Mouse (Mus musculus): ENCODE measurements around the gene Eif3a. TPM values are rescaled to one million over a fixed set of nuclear protein-coding genes. Genes with fewer than 3 reads are reported as not detected.

The Eif3a gene
- polyA plus RNA-seq, 1 experiment: 68.7 TPM

DNA sequence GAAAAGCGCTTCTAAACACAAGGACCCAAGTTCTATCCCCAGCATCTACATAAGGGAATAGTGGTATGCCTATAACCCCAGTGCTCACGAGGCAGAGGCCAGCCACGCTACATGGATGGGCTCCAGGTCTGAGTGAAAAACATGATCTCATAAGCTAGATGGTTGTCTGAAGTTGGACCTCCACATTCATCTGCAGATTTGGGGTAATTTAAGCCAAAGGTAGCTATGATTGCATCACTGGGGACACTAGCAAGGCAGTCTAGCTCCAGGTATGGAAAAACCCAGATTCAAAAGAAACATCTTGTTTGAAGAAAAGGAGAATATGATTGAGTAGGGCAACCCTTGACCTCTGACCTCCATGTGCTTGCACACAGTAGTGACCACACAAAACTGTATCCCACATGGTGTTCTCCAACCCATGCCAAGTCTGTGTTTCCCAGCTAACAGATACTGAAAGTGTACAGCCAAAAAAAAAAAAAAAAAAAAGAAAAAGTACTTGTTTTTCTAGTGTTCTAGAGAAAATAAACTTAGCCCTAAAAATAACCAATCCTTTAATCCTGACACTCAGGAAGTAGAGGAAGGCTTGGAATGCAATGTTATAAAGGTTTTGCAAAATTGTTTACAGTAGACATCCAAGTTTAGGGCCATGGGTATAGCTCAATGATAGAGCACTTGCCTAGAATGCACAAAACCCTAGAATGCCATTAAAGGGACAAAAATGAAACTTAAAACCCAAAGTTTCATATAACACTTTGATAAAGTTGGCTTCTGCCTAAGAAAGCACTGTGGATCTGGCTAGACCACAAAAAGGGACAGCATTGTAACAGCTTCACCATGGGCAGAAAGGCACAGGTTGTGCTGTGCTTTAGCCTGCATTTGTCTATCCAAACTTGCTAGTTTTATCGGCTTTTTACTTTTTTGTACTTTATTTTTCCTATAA, 31.3 kb downstream of the Eif3a start:
- TF ChIP-seq CTCF (IDR thresholded peaks at IDR 0.05; ENCODE audit: control insufficient read depth, insufficient read depth, insufficient read length) (no peak), USF1 (IDR thresholded peaks at IDR 0.05; ENCODE audit: low read depth) (no peak), MYOG (IDR thresholded peaks at IDR 0.05; ENCODE audit: control insufficient read depth, extremely low read depth, insufficient read length) (no peak), CEBPB (IDR thresholded peaks at IDR 0.05; ENCODE audit: low read depth) (no peak), FOSL1 (IDR thresholded peaks at IDR 0.05; ENCODE audit: insufficient read depth, low read length, poor library complexity, severe bottlenecking) (no peak), MAX (IDR thresholded peaks at IDR 0.05) (no peak), MYOD1 (IDR thresholded peaks at IDR 0.05; ENCODE audit: control insufficient read depth, insufficient read length, low read depth) (no peak)
- no peaks in the 10 kb centered on the region for H3K27me3 ChIP-seq (ENCODE audit: control insufficient read depth, insufficient read depth, insufficient read length)
- H3K79me3 ChIP-seq (ENCODE audit: low read depth): peaks cover 2% of the 10 kb centered on the region
- peaks cover 49% of the 10 kb centered on the region for H3K36me3 ChIP-seq (ENCODE audit: control insufficient read depth, insufficient read depth)
- H3ac ChIP-seq (ENCODE audit: control insufficient read depth, insufficient read length, low read depth): no peak overlapping the region
- H3K79me2 ChIP-seq (ENCODE audit: control insufficient read depth, insufficient read depth): peaks cover under 1% of the 10 kb centered on the region
- H3K4me3 ChIP-seq (ENCODE audit: insufficient read depth, poor library complexity, severe bottlenecking): no peak overlapping the region

- H3K4me3 ChIP-seq (ENCODE audit: insufficient read depth, poor library complexity, severe bottlenecking): peak overlapping the region; percentile 41
- H3K27me3 ChIP-seq (ENCODE audit: control insufficient read depth, insufficient read depth, insufficient read length): no peaks in the 10 kb centered on the region
These were observed 33.2 kb downstream of the Eif3a start for GRCm38 (mm10) chr19:60757099-60757785.

DNA sequence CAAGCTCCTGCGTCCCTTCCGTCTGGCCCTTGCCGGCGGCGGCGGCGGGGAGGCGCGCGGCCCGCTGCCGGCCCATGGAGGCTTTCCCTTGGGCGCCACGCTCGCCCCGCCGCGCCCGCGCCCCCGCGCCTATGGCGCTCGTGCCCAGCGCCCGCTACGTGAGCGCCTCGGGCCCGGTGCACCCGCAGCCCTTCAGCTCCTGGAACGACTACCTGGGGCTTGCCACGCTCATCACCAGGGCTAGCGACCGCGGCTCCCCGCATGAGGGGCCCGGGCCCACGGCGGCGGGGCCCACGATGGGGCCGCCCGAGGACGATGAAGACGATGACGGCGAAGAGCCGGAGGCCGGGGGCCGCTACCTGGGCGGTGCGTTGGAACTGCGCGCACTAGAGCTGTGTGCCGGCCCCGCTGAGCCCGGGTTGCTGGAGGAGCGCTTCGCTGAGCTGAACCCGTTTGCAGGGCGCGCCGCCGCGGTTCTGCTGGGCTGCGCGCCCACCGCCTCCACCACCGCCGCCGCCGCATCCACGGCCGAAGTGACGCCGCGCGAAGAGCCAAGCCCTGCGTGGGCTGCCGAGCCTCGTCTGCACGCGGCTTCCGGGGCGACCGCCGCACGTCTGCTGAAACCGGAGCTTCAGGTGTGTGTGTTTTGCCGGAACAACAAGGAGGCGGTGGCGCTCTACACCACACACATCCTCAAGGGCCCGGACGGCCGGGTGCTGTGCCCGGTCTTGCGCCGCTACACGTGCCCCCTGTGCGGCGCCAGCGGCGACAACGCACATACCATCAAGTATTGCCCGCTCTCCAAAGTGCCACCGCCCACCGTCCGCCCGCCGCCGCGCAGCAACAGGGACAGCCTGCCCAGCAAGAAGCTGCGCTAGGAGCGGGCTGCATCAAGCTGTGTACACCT, 34.0 kb downstream of the Eif3a start:
- peaks cover 25% of the 10 kb centered on the region for H3K36me3 ChIP-seq (ENCODE audit: control insufficient read depth, insufficient read depth)
- H3K79me3 ChIP-seq (ENCODE audit: low read depth): no peaks in the 10 kb centered on the region
- no peaks in the 10 kb centered on the region for H3K79me2 ChIP-seq (ENCODE audit: control insufficient read depth, insufficient read depth)

More at GRCm38 (mm10) chr19:60757099-60757785, 33.2 kb downstream of the Eif3a start:
- no peak for TF ChIP-seq FOSL1 (IDR thresholded peaks at IDR 0.05; ENCODE audit: insufficient read depth, low read length, poor library complexity, severe bottlenecking)
- no peak for TF ChIP-seq CEBPB (IDR thresholded peaks at IDR 0.05; ENCODE audit: low read depth)
- TF ChIP-seq MAX (IDR thresholded peaks at IDR 0.05): no peak
- no peak for TF ChIP-seq MYOG (IDR thresholded peaks at IDR 0.05; ENCODE audit: control insufficient read depth, extremely low read depth, insufficient read length)
- no peak for TF ChIP-seq CTCF (IDR thresholded peaks at IDR 0.05; ENCODE audit: control insufficient read depth, insufficient read depth, insufficient read length)
- TF ChIP-seq USF1 (IDR thresholded peaks at IDR 0.05; ENCODE audit: low read depth): no peak
- no peak for TF ChIP-seq MYOD1 (IDR thresholded peaks at IDR 0.05; ENCODE audit: control insufficient read depth, insufficient read length, low read depth)
- Histone ChIP-seq H3K79me2 (ENCODE audit: control insufficient read depth, insufficient read depth) (no peaks in the 10 kb centered on the region), H3K36me3 (ENCODE audit: control insufficient read depth, insufficient read depth) (peaks cover 30% of the 10 kb centered on the region), H3K79me3 (ENCODE audit: low read depth) (no peaks in the 10 kb centered on the region), H3ac (ENCODE audit: control insufficient read depth, insufficient read length, low read depth) (peak overlapping the region; percentile 66)

DNA sequence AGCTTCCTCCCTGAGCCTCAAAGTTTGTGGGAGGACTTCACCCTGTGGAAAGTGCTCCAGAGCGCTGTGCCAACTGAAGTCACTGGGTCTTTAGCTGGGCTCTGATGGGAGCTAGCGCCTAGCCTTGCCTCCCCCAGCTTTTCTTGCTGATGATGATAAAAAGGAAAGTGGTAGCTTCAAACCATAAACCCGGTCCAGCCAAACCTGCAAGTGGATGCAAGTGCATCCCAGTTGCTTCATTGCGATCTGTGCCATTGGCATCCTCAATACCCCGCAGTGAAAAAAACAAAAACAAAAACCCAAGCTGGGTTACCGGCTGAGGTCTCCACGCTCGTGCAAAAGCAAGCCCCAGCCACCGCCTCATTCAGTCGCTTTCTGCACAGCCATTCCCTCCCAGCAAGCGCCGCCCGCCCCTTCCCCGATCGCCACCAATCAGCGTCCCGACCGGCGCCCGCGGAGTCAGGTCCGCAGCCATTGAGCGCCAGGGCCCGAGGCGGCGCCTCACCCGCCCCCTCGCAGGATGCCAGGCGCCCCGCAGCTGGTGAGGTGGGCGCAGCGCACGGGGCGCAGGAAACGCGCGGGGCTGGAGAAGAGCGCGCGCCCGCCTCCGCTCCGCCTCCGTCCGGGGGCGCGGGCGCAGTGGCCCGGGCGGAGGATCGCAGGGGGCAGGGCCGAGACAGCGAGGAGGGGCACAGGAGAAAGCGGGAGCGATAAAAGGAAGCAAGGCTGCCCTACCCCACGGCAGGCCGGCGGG, 34.8 kb downstream of the Eif3a start, which contains the start of gene Nanos1:
Gene Nanos1 (plus strand): TSS at position 550 of the 754 bp plus-strand sequence.
- H3K79me3 ChIP-seq (ENCODE audit: low read depth): no peaks in the 10 kb centered on the region
- peaks cover 23% of the 10 kb centered on the region for H3K36me3 ChIP-seq (ENCODE audit: control insufficient read depth, insufficient read depth)
- H3ac ChIP-seq (ENCODE audit: control insufficient read depth, insufficient read length, low read depth): peak within 1 kb of the TSS; percentile 66
- no peak for TF ChIP-seq CTCF (IDR thresholded peaks at IDR 0.05; ENCODE audit: control insufficient read depth, insufficient read depth, insufficient read length)
- H3K27me3 ChIP-seq (ENCODE audit: control insufficient read depth, insufficient read depth, insufficient read length): no peaks in the 10 kb centered on the region
- peak within 1 kb of the TSS; percentile 41 for H3K4me3 ChIP-seq (ENCODE audit: insufficient read depth, poor library complexity, severe bottlenecking)
- no peaks in the 10 kb centered on the region for H3K79me2 ChIP-seq (ENCODE audit: control insufficient read depth, insufficient read depth)

More for the DNA sequence above, 34.0 kb downstream of the Eif3a start:
- Histone ChIP-seq H3K4me3 (ENCODE audit: insufficient read depth, poor library complexity, severe bottlenecking) (peak overlapping the region; percentile 41), H3K27me3 (ENCODE audit: control insufficient read depth, insufficient read depth, insufficient read length) (no peaks in the 10 kb centered on the region), H3ac (ENCODE audit: control insufficient read depth, insufficient read length, low read depth) (peak overlapping the region; percentile 66)
- no peak for TF ChIP-seq USF1 (IDR thresholded peaks at IDR 0.05; ENCODE audit: low read depth)
- no peak for TF ChIP-seq MYOD1 (IDR thresholded peaks at IDR 0.05; ENCODE audit: control insufficient read depth, insufficient read length, low read depth)
- no peak for TF ChIP-seq CTCF (IDR thresholded peaks at IDR 0.05; ENCODE audit: control insufficient read depth, insufficient read depth, insufficient read length)
- no peak for TF ChIP-seq CEBPB (IDR thresholded peaks at IDR 0.05; ENCODE audit: low read depth)
- TF ChIP-seq FOSL1 (IDR thresholded peaks at IDR 0.05; ENCODE audit: insufficient read depth, low read length, poor library complexity, severe bottlenecking): no peak
- TF ChIP-seq MYOG (IDR thresholded peaks at IDR 0.05; ENCODE audit: control insufficient read depth, extremely low read depth, insufficient read length): no peak
- TF ChIP-seq MAX (IDR thresholded peaks at IDR 0.05): no peak
